Mouse (Mus musculus) hindbrain, embryonic 14.5 days (tissue): ENCODE measurements at regions not wholly inside any gene's neighbourhood (a gene's known extent, or its start where the extent isn't known, plus 50 kb on each side); places are given as distances from the start of the nearest gene placed in this dataset.
A peak's percentile ranks its signal among the peaks of the same experiment; 100 is the strongest.

Experiments used
- ATAC-seq: fragments of 200-750 bp; cut with Nextera tagmentation; 2 replicates; pipeline ENCODE4 v1.8.0; 2017; ENCODE audit warnings: moderate number of reproducible peaks, mild to moderate bottlenecking, moderate TSS enrichment, moderate library complexity; ENCODE audit not compliant: low FRiP score
- DNase-seq: peaks from one replicate; pipeline ENCODE4 v3.0.0-alpha.2; 2015; ENCODE audit warnings: low spot score
- H3K27ac ChIP-seq: fragments of 300-500 bp; sonication (generic); 2 replicates; pipeline ENCODE4 v1.5.1; 2014; ENCODE audit warnings: mild to moderate bottlenecking, moderate library complexity
- H3K27me3 ChIP-seq: fragments of 300-500 bp; sonication (generic); 2 replicates; pipeline ENCODE4 v1.6.1; 2014; ENCODE audit warnings: mild to moderate bottlenecking, low read length, mixed read lengths; ENCODE audit not compliant: control insufficient read depth, insufficient read depth
- H3K36me3 ChIP-seq: fragments of 300-500 bp; sonication (generic); replicated peaks from 2 replicates; pipeline ENCODE4 v1.6.1; 2014; ENCODE audit not compliant: control insufficient read depth, insufficient read depth
- H3K4me1 ChIP-seq: fragments of 300-500 bp; sonication (generic); replicated peaks from 2 replicates; pipeline ENCODE4 v1.6.1; 2014; ENCODE audit warnings: antibody characterized with exemption, low read length, mixed read lengths; ENCODE audit not compliant: control insufficient read depth, insufficient read depth
- H3K4me2 ChIP-seq: fragments of 300-500 bp; sonication (generic); replicated peaks from 2 replicates; pipeline ENCODE4 v1.6.1; 2014; ENCODE audit warnings: mild to moderate bottlenecking, moderate library complexity
- H3K4me3 ChIP-seq: fragments of 300-500 bp; sonication (generic); replicated peaks from 2 replicates; pipeline ENCODE4 v1.5.1; 2014; ENCODE audit warnings: mild to moderate bottlenecking, low read length
- H3K9ac ChIP-seq: fragments of 300-500 bp; sonication (generic); 2 replicates; pipeline ENCODE4 v1.6.1; 2014
- H3K9me3 ChIP-seq: fragments of 300-500 bp; sonication (generic); 2 replicates; pipeline ENCODE4 v1.6.1; 2016; ENCODE audit warnings: low read length; ENCODE audit not compliant: control insufficient read depth
- WGBS: fragments of 180-500 bp; shearing (Covaris S2); extraction: QIAGEN DNeasy Blood & Tissue Kit; methylation state at CpG from one replicate; pipeline ENCODE4 v1.1.7; 2014; 5-methylcytosine and 5-hydroxymethylcytosine counted together

GRCm38 (mm10) chr2:158909086-158909485 lies 114.5 kb downstream of the Dhx35 start:
- Histone ChIP-seq H3K9ac (no peak overlapping the region), H3K27ac (no peak overlapping the region), H3K4me3 (no peak overlapping the region), H3K4me1 (no peaks in the 10 kb centered on the region), H3K36me3 (no peaks in the 10 kb centered on the region), H3K4me2 (no peak overlapping the region), H3K9me3 (no peaks in the 10 kb centered on the region), H3K27me3 (no peaks in the 10 kb centered on the region)
- ATAC-seq (no peak), DNase-seq (no peak)
- 46% methylated on average over 3 of the region's 3 CpGs for WGBS

- Histone ChIP-seq H3K27me3 (no peaks in the 10 kb centered on the region), H3K4me1 (no peaks in the 10 kb centered on the region), H3K4me3 (no peak overlapping the region), H3K4me2 (no peak overlapping the region), H3K9me3 (no peaks in the 10 kb centered on the region), H3K36me3 (no peaks in the 10 kb centered on the region), H3K27ac (no peak overlapping the region), H3K9ac (no peak overlapping the region)
- no peak for ATAC-seq
- 60% methylated on average over 8 of the region's 8 CpGs for WGBS
- no peak for DNase-seq
These were observed 115.7 kb downstream of the Dhx35 start for GRCm38 (mm10) chr2:158910325-158910724.

- WGBS: 60% methylated on average over 7 of the region's 7 CpGs
- Histone ChIP-seq H3K9ac (no peak overlapping the region), H3K4me3 (no peak overlapping the region), H3K9me3 (no peaks in the 10 kb centered on the region), H3K36me3 (no peaks in the 10 kb centered on the region), H3K27ac (no peak overlapping the region), H3K27me3 (no peaks in the 10 kb centered on the region), H3K4me1 (no peaks in the 10 kb centered on the region), H3K4me2 (no peak overlapping the region)
- ATAC-seq (no peak), DNase-seq (no peak)
These were observed 116.6 kb downstream of the Dhx35 start for GRCm38 (mm10) chr2:158911191-158911590.

- H3K9me3 ChIP-seq: no peaks in the 10 kb centered on the region
- H3K4me1 ChIP-seq: no peaks in the 10 kb centered on the region
- whole genome bisulfite sequencing: 39% methylated on average over 9 of the region's 9 CpGs
- H3K9ac ChIP-seq: no peak overlapping the region
- ATAC-seq: peak; percentile 70; the same call in 1 of the 2 replicates
- no peak overlapping the region for H3K4me3 ChIP-seq
- H3K36me3 ChIP-seq: no peaks in the 10 kb centered on the region
- no peak overlapping the region for H3K4me2 ChIP-seq
- DNase-seq: peak; percentile 80
- H3K27ac ChIP-seq: no peak overlapping the region
- H3K27me3 ChIP-seq: no peaks in the 10 kb centered on the region
These were observed 118.1 kb downstream of the Dhx35 start for GRCm38 (mm10) chr2:158912631-158913258.

GRCm38 (mm10) chr2:158917398-158917797 lies 122.8 kb downstream of the Dhx35 start:
- Histone ChIP-seq H3K27me3 (no peaks in the 10 kb centered on the region), H3K36me3 (no peaks in the 10 kb centered on the region), H3K27ac (no peak overlapping the region), H3K9ac (no peak overlapping the region), H3K4me1 (peaks cover 10% of the 10 kb centered on the region; the same call in 1 of the 2 replicates), H3K9me3 (no peaks in the 10 kb centered on the region), H3K4me3 (no peak overlapping the region), H3K4me2 (no peak overlapping the region)
- WGBS: 70% methylated on average over 6 of the region's 6 CpGs
- DNase-seq (no peak), ATAC-seq (no peak)

GRCm38 (mm10) chr2:158918312-158918711 lies 123.7 kb downstream of the Dhx35 start:
- Histone ChIP-seq H3K9ac (no peak overlapping the region), H3K36me3 (no peaks in the 10 kb centered on the region), H3K4me1 (peaks cover 10% of the 10 kb centered on the region; the same call in 1 of the 2 replicates), H3K27me3 (no peaks in the 10 kb centered on the region), H3K9me3 (no peaks in the 10 kb centered on the region), H3K4me3 (no peak overlapping the region), H3K4me2 (no peak overlapping the region), H3K27ac (no peak overlapping the region)
- ATAC-seq: no peak
- no peak for DNase-seq
- 84% methylated on average over 5 of the region's 5 CpGs for WGBS

- H3K36me3 ChIP-seq: no peaks in the 10 kb centered on the region
- WGBS: 30% methylated on average over 12 of the region's 12 CpGs
- H3K4me3 ChIP-seq: no peak overlapping the region
- no peaks in the 10 kb centered on the region for H3K27me3 ChIP-seq
- DNase-seq: peak; percentile 67
- peak overlapping the region; percentile 57; the same call in 1 of the 2 replicates for H3K27ac ChIP-seq
- peaks cover 10% of the 10 kb centered on the region; the same call in 1 of the 2 replicates for H3K4me1 ChIP-seq
- peak; percentile 62; the same call in 1 of the 2 replicates for ATAC-seq
- H3K4me2 ChIP-seq: no peak overlapping the region
- no peak overlapping the region for H3K9ac ChIP-seq
- H3K9me3 ChIP-seq: no peaks in the 10 kb centered on the region
These were observed 127.0 kb downstream of the Dhx35 start for GRCm38 (mm10) chr2:158921342-158922255.

- H3K4me3 ChIP-seq: no peak overlapping the region
- no peaks in the 10 kb centered on the region for H3K36me3 ChIP-seq
- no peaks in the 10 kb centered on the region for H3K27me3 ChIP-seq
- no peak overlapping the region for H3K27ac ChIP-seq
- WGBS: 70% methylated on average over 5 of the region's 5 CpGs
- no peak overlapping the region for H3K4me2 ChIP-seq
- ATAC-seq (no peak), DNase-seq (no peak)
- H3K9ac ChIP-seq: no peak overlapping the region
- no peaks in the 10 kb centered on the region for H3K9me3 ChIP-seq
- peaks cover 10% of the 10 kb centered on the region; the same call in 1 of the 2 replicates for H3K4me1 ChIP-seq
These were observed 128.2 kb downstream of the Dhx35 start for GRCm38 (mm10) chr2:158922766-158923165.

- H3K9me3 ChIP-seq: no peaks in the 10 kb centered on the region
- H3K4me1 ChIP-seq: no peaks in the 10 kb centered on the region
- ATAC-seq: no peak
- no peak overlapping the region for H3K4me2 ChIP-seq
- H3K27me3 ChIP-seq: no peaks in the 10 kb centered on the region
- no peaks in the 10 kb centered on the region for H3K36me3 ChIP-seq
- no peak overlapping the region for H3K4me3 ChIP-seq
- H3K9ac ChIP-seq: no peak overlapping the region
- H3K27ac ChIP-seq: no peak overlapping the region
- WGBS: 32% methylated on average over 9 of the region's 9 CpGs
- DNase-seq: no peak
These were observed 134.9 kb downstream of the Dhx35 start for GRCm38 (mm10) chr2:158929507-158929906.
